Mouse (Mus musculus) lung, postnatal 25 days (tissue): ENCODE data around the gene Tsc2.

Source experiments
- DNase-seq: peaks from one replicate; pipeline ENCODE4 v3.0.0; 2022; ENCODE audit warnings: low spot score

The Tsc2 gene

GRCm38 (mm10) chr17:24567034-24567779, 65.2 kb downstream of the Tsc2 start:
- peak; percentile 57 for DNase-seq

GRCm38 (mm10) chr17:24565792-24566191, 66.6 kb downstream of the Tsc2 start:
- no peak for DNase-seq

GRCm38 (mm10) chr17:24565092-24565491, 67.3 kb downstream of the Tsc2 start:
- DNase-seq = no peak

GRCm38 (mm10) chr17:24564422-24564821, 68.0 kb downstream of the Tsc2 start:
- no peak for DNase-seq

- DNase-seq = no peak
Observed at GRCm38 (mm10) chr17:24563638-24564037, 68.8 kb downstream of the Tsc2 start.

- DNase-seq = no peak
Observed at GRCm38 (mm10) chr17:24561592-24561991, 70.8 kb downstream of the Tsc2 start.

GRCm38 (mm10) chr17:24560301-24561028, 72.0 kb downstream of the Tsc2 start:
- no peak for DNase-seq

- DNase-seq = peak; percentile 48
Observed at GRCm38 (mm10) chr17:24559146-24559545, 73.3 kb downstream of the Tsc2 start.

- DNase-seq = peak; percentile 57
Observed at GRCm38 (mm10) chr17:24558600-24559099, 73.8 kb downstream of the Tsc2 start.

- DNase-seq = peak; percentile 68
Observed at GRCm38 (mm10) chr17:24557091-24557490, 75.3 kb downstream of the Tsc2 start.

GRCm38 (mm10) chr17:24551050-24551444, 81.4 kb downstream of the Tsc2 start:
- no peak for DNase-seq

- peak; percentile 71 for DNase-seq
Observed at GRCm38 (mm10) chr17:24550416-24551049, 81.9 kb downstream of the Tsc2 start.

GRCm38 (mm10) chr17:24549618-24550415, 82.6 kb downstream of the Tsc2 start, which contains the start of gene Pkd1:
Gene Pkd1, plus strand, starts transcription at chr17:24549834.
- peak; percentile 99 for DNase-seq

GRCm38 (mm10) chr17:24548921-24549617, 83.4 kb downstream of the Tsc2 start:
- peak; percentile 77 for DNase-seq

GRCm38 (mm10) chr17:24548435-24548834, 84.0 kb downstream of the Tsc2 start:
- peak; percentile 30 for DNase-seq

GRCm38 (mm10) chr17:24546234-24546633, 86.2 kb downstream of the Tsc2 start:
- no peak for DNase-seq
